Mouse (Mus musculus) bone marrow macrophage, adult 2 months (primary cell): ENCODE measurements around the gene Ltbp1.
A peak's percentile ranks its signal among the peaks of the same experiment; 100 is the strongest.

Experiments used
- CTCF ChIP-seq: IDR thresholded peaks from 2 replicates; pipeline ENCODE4 v1.5.1; 2012; ENCODE audit warnings: low read depth, mild to moderate bottlenecking, low read length, moderate library complexity
- POLR2A ChIP-seq: IDR thresholded peaks from 2 replicates; pipeline ENCODE4 v1.6.1; 2012; ENCODE audit warnings: mild to moderate bottlenecking, low read depth, low read length, borderline replicate concordance

- TF ChIP-seq POLR2A (no peak), CTCF (peak; percentile 58)
Measured at GRCm38 (mm10) chr17:75017423-75017822, 12.1 kb downstream of the Ltbp1 start.
